Mouse (Mus musculus) erythroblast, embryonic 14.5 days (primary cell): Measurements from ENCODE around the gene Epha4. TPM values are rescaled to one million over a fixed set of nuclear protein-coding genes. Genes with fewer than 3 reads are reported as not detected.
A peak's percentile ranks its signal among the peaks of the same experiment; 100 is the strongest.

ENCODE experiments used
- H3K27me3 ChIP-seq: 2 replicates; pipeline ENCODE4 v1.6.1; 2012; ENCODE audit warnings: inconsistent platforms; ENCODE audit not compliant: control insufficient read depth
- H3K36me3 ChIP-seq: 2 replicates; pipeline ENCODE4 v1.6.1; 2012; ENCODE audit warnings: mild to moderate bottlenecking, inconsistent platforms; ENCODE audit not compliant: control insufficient read depth
- H3K4me1 ChIP-seq: 2 replicates; pipeline ENCODE4 v1.6.1; 2012; ENCODE audit warnings: inconsistent platforms; ENCODE audit not compliant: control insufficient read depth
- H3K4me3 ChIP-seq: replicated peaks from 2 replicates; pipeline ENCODE3; 2012; ENCODE audit warnings: moderate library complexity, mild to moderate bottlenecking, inconsistent platforms
- H3K9me3 ChIP-seq: 2 replicates; pipeline ENCODE4 v1.6.1; 2012; ENCODE audit warnings: low read length, inconsistent platforms, mixed read lengths; ENCODE audit not compliant: control insufficient read depth
- GATA1 ChIP-seq: IDR thresholded peaks from 2 replicates; pipeline ENCODE4 v1.6.1; 2012; ENCODE audit warnings: low read length, inconsistent platforms, mixed read lengths
- TAL1 ChIP-seq: IDR thresholded peaks from 3 replicates; pipeline ENCODE4 v1.6.1; 2012; ENCODE audit warnings: low read length, inconsistent platforms, mixed read lengths
- polyA plus RNA-seq: library from polyadenylated mRNA; stranded (reverse); fragments of >175 nt; gene quantifications from 2 replicates; pipeline ENCODE4 v1.2.3, GENCODE M21; 2012

The Epha4 gene
- 0.01 TPM in 1 of 2 replicates, not detected in the other for polyA plus RNA-seq

DNA sequence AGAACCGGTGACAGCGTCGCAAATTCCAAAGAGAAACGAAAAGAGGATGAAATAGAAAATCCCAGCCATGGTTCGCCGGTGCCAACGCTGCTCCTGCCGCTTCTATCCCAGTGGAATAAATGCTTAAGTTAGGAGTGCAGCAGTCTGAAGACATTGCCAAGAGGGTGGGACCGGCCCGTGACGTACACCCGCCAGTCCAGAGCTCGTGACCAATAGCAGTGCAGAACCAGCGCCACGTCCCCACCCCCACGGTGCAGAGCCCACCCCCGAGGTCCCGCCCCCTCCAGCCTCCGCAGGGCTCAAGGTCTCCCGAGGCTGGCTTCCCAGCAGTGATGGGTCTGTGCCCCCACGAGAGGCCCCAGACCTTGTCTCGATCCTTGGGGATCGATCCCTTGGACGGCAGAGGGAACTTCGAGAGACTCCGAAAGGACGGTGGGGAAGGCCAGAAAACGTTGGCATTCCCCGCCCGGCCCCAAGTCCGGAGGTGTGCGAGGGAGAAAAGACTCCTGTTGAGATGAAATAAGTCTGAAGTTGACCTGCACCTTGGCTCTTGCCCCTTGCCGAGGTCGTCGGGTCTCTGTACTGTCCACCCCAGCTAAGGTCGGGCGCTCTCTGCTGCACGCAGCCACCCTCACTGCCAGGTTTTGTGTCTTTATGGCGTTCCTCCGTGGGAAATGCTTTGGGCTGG lies at the start of gene Epha4:
Gene Epha4, minus strand, starts transcription at position 126 of the 688 bp plus-strand sequence.
- Histone ChIP-seq H3K27me3 (peaks cover 52% of the 10 kb centered on the region), H3K36me3 (no peaks in the 10 kb centered on the region), H3K9me3 (peaks cover 2% of the 10 kb centered on the region; the same call in 1 of the 2 replicates), H3K4me3 (peak within 1 kb of the TSS; percentile 42), H3K4me1 (peaks cover 8% of the 10 kb centered on the region)
- no peak for TF ChIP-seq GATA1
- no peak for TF ChIP-seq TAL1

DNA sequence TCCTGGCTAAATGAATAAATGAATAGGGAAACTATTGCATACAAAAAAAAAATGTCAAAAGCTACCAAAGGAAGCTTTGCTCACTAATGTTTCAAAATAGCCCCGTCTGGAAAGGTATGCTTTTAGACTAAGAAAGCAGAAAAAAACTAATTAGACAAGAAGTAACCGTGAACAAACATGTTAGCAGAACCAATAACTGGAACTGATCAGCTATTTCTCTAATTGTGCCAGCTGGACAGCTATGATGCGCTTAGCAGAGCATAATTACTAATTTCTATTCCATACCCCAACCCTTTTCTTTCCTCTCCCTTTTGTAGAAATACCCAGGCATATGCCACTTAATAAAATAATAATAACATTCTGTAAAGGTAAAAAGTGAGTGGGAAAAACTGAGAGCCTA lies 41.3 kb upstream of the Epha4 start:
- TF ChIP-seq TAL1 (no peak), GATA1 (no peak)
- Histone ChIP-seq H3K4me1 (no peaks in the 10 kb centered on the region), H3K36me3 (no peaks in the 10 kb centered on the region), H3K27me3 (no peaks in the 10 kb centered on the region), H3K9me3 (no peaks in the 10 kb centered on the region), H3K4me3 (no peak overlapping the region)

DNA sequence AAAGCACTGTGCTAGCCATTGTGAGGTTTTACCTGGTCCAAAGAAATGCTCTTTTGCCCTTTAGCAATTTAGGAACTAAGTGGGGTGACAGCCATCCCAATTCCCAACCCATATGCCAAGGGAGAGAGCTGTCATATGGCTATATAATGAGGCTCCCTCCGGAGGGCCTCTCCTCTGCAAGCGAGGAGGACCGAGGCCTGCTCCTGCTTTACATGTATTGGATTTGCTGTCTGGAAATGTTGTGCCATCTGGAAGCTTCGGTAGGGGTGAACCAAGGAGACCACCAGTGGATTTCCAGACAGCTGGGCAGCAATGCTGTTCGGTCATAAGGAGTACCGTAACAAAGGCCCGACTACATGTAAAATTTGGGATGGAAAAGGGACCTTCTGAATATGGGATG lies 37.0 kb upstream of the Epha4 start:
- Histone ChIP-seq H3K4me3 (no peak overlapping the region), H3K36me3 (no peaks in the 10 kb centered on the region), H3K4me1 (no peaks in the 10 kb centered on the region), H3K27me3 (no peaks in the 10 kb centered on the region), H3K9me3 (no peaks in the 10 kb centered on the region)
- TF ChIP-seq GATA1, result no peak
- TF ChIP-seq TAL1, result no peak

DNA sequence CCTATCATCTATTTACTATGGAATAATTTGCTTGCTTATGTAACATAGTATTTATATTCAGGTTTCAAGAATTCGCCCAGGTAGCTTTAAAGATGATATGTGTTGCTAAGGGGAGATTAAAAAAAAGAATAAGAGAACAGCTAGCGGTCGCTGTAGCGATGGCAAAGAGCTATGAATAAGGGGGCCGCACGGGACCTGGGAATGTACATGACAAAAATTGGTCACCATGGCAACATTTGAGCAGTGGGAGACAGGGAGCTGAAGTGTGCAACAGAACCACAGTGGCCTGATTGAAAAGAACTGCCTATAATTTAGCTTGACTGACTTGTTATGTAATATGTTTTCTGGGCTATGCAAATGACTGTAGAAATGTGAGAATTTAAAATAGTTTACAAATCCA lies 30.8 kb upstream of the Epha4 start:
- no peak overlapping the region for H3K4me3 ChIP-seq
- no peaks in the 10 kb centered on the region for H3K27me3 ChIP-seq
- no peaks in the 10 kb centered on the region for H3K4me1 ChIP-seq
- no peaks in the 10 kb centered on the region for H3K36me3 ChIP-seq
- no peaks in the 10 kb centered on the region for H3K9me3 ChIP-seq
- TF ChIP-seq TAL1 (no peak), GATA1 (no peak)

DNA sequence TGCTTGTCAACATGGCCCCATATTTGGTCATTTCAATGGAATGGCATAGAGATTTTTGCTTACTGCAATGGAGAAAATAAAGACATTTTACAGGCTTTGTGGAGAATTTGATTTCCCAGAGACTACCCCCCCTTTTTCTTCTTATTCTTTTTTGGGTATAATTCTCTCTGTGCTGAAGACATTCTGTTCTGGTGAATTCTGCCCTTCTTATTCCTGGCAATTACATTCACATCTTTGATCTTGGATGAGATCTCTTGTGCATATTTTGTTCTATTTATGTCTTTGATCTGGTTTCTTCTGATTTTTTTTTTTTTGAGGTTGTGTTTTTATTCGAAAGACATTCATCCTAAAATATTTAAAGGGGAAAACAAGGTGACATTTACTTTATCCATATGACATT lies 30.1 kb upstream of the Epha4 start:
- no peak overlapping the region for H3K4me3 ChIP-seq
- H3K27me3 ChIP-seq, result no peaks in the 10 kb centered on the region
- H3K9me3 ChIP-seq, result no peaks in the 10 kb centered on the region
- no peaks in the 10 kb centered on the region for H3K4me1 ChIP-seq
- TF ChIP-seq TAL1 (no peak), GATA1 (no peak)
- H3K36me3 ChIP-seq, result no peaks in the 10 kb centered on the region

DNA sequence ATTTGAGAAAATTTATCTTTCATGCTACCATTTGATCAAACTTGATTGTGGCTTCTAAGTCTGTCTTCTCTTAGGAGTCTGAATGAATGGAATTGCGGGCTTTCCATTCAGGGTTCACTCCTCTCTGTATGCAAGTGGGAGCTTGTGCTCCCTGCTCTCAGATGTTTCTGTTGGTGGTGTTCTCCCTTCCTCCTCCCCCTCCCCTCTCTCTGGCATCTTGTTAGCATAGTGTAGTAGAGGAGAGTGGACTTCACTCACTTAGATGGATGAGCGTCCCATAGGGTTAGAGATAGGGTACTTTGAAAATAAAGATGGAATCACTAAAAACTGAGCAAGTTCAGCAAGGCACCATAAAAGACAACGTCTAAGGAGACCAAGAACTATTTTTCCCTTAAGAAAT lies 29.4 kb upstream of the Epha4 start:
- Histone ChIP-seq H3K36me3 (no peaks in the 10 kb centered on the region), H3K4me3 (no peak overlapping the region), H3K27me3 (no peaks in the 10 kb centered on the region), H3K9me3 (no peaks in the 10 kb centered on the region), H3K4me1 (no peaks in the 10 kb centered on the region)
- TF ChIP-seq TAL1, result no peak
- TF ChIP-seq GATA1, result no peak

DNA sequence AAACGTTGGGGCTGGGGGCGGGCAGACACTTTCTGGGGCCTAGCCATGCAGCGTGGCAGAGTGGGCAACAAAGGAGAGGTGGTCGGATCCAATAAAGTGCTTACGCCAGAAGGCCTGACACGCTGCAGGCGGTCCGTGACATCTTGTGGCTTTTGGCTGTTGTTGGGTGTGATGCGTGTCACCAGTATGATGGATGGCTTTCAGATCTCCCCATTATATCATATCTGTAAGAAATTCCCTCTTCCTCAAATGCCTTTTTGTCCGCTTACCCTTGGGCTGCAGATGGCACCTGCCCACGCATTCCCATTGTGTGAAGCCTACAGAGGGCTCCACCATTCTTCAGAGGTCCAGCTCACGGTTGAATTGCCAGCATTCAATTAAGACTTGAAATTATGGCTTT lies 25.1 kb upstream of the Epha4 start:
- H3K9me3 ChIP-seq, result no peaks in the 10 kb centered on the region
- no peaks in the 10 kb centered on the region for H3K27me3 ChIP-seq
- no peaks in the 10 kb centered on the region for H3K36me3 ChIP-seq
- TF ChIP-seq TAL1 (no peak), GATA1 (no peak)
- no peaks in the 10 kb centered on the region for H3K4me1 ChIP-seq
- H3K4me3 ChIP-seq, result no peak overlapping the region

DNA sequence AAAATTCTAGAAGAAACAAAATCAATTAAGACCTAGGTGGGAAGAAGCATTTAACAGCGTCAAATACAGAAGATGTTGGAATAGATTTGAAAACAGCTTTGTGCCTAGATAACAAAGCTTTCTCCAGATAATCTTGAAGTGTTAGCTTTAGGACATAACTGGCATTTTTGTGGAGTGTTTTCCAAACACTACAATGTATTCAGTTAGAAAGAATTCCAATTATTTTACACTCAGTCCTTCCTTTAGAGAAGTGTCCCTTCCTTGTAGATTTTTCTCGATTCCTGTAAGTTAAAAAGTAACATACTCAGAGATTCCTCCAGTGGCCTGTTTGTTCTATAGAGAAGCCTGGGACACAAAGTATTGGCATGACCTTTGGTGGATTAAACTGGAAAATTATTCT lies 23.7 kb upstream of the Epha4 start:
- TF ChIP-seq GATA1 (no peak), TAL1 (no peak)
- no peaks in the 10 kb centered on the region for H3K4me1 ChIP-seq
- H3K9me3 ChIP-seq, result no peaks in the 10 kb centered on the region
- H3K27me3 ChIP-seq, result no peaks in the 10 kb centered on the region
- H3K36me3 ChIP-seq, result no peaks in the 10 kb centered on the region
- H3K4me3 ChIP-seq, result no peak overlapping the region

DNA sequence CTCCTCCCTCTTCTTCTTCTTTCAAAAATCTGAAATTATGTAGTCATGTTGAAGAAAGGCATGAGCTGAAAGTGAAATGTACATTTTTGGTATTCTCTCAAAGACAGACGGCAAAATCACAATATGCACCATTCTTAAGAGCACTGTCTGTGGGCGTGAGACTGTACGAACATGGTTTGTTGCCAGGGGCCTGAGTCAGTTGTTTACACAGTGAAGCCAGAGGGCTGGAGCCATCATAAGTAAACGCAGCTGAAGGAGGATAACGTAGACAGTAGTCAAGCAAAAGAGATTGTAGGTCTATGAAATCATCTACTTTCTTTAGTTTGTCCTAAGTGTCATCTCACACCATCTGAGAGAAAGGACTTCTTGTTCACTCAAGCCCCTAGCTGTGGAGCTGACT lies 21.0 kb upstream of the Epha4 start:
- no peaks in the 10 kb centered on the region for H3K4me1 ChIP-seq
- H3K36me3 ChIP-seq, result no peaks in the 10 kb centered on the region
- no peaks in the 10 kb centered on the region for H3K27me3 ChIP-seq
- no peak overlapping the region for H3K4me3 ChIP-seq
- no peak for TF ChIP-seq TAL1
- TF ChIP-seq GATA1, result no peak
- no peaks in the 10 kb centered on the region for H3K9me3 ChIP-seq
